Mouse (Mus musculus) ES-Bruce4 (cell line): ENCODE data around the gene Numb. TPM values are rescaled to one million over a fixed set of nuclear protein-coding genes. Genes with fewer than 3 reads are reported as not detected.
A peak's percentile ranks its signal among the peaks of the same experiment; 100 is the strongest.

Experiments used
- H3K27ac ChIP-seq: 2 replicates; pipeline ENCODE4 v1.5.1; 2012; ENCODE audit warnings: low read length, inconsistent platforms; ENCODE audit not compliant: insufficient read depth
- H3K27me3 ChIP-seq: 2 replicates; pipeline ENCODE4 v1.6.1; 2012; ENCODE audit warnings: mild to moderate bottlenecking, low read length, inconsistent platforms; ENCODE audit not compliant: control insufficient read depth, poor library complexity, insufficient read depth, severe bottlenecking
- H3K36me3 ChIP-seq: 2 replicates; pipeline ENCODE4 v1.6.1; 2012; ENCODE audit warnings: inconsistent platforms, mild to moderate bottlenecking, low read length, moderate library complexity; ENCODE audit not compliant: control insufficient read depth, poor library complexity, insufficient read depth, severe bottlenecking
- H3K4me1 ChIP-seq: one replicate; pipeline ENCODE4 v1.8.1; 2011; ENCODE audit warnings: low read length; ENCODE audit not compliant: control insufficient read depth, insufficient read depth
- H3K4me3 ChIP-seq: 2 replicates; pipeline ENCODE4 v1.5.1; 2011; ENCODE audit warnings: low read depth, mild to moderate bottlenecking, low read length
- H3K9ac ChIP-seq: 2 replicates; pipeline ENCODE4 v1.6.1; 2012; ENCODE audit warnings: low read depth, mild to moderate bottlenecking, inconsistent platforms; ENCODE audit not compliant: poor library complexity, severe bottlenecking
- H3K9me3 ChIP-seq: replicated peaks from 2 replicates; pipeline ENCODE4 v1.6.1; 2012; ENCODE audit warnings: mild to moderate bottlenecking, low read length, inconsistent platforms; ENCODE audit not compliant: control insufficient read depth, poor library complexity, insufficient read depth, severe bottlenecking
- CTCF ChIP-seq: IDR thresholded peaks from one replicate; pipeline ENCODE4 v1.8.1; 2011; ENCODE audit warnings: low read depth, low read length
- EP300 ChIP-seq: IDR thresholded peaks from 2 replicates; pipeline ENCODE4 v1.6.1; 2011; ENCODE audit warnings: low read depth, low read length; ENCODE audit not compliant: insufficient read depth
- POLR2A ChIP-seq: IDR thresholded peaks from one replicate; pipeline ENCODE4 v1.8.1; 2011; ENCODE audit warnings: low read length; ENCODE audit not compliant: insufficient read depth
- polyA plus RNA-seq: library from polyadenylated mRNA; stranded (reverse); fragments of >200 nt; gene quantifications from 2 replicates; pipeline ENCODE4 v1.2.4, GENCODE M21; 2011; ENCODE audit warnings: low read depth; ENCODE audit not compliant: missing spikeins, insufficient read depth, insufficient read length

Gene Numb
- polyA plus RNA-seq, 1 experiment: 43.5 TPM

- Histone ChIP-seq H3K27ac (no peak within 1 kb of the TSS), H3K36me3 (peaks cover 9% of the 10 kb centered on the region), H3K4me3 (peak within 1 kb of the TSS; percentile 66), H3K9ac (peak within 1 kb of the TSS; percentile 75), H3K4me1 (peaks cover 4% of the 10 kb centered on the region), H3K27me3 (no peaks in the 10 kb centered on the region), H3K9me3 (no peaks in the 10 kb centered on the region)
- TF ChIP-seq EP300 (0 out of 2 replicates have a peak, but pooled peaks have one; percentile 28), CTCF (no peak), POLR2A (peak; percentile 44)
Measured at GRCm38 (mm10) chr12:83950493-83950839, 28.7 kb upstream of the Numb start, which contains the start of gene Riox1. Riox1 (plus strand) TSS chr12:83950608.

GRCm38 (mm10) chr12:83949776-83950492 lies 28.2 kb upstream of the Numb start:
- H3K27ac ChIP-seq: no peak overlapping the region
- no peaks in the 10 kb centered on the region for H3K27me3 ChIP-seq
- TF ChIP-seq POLR2A (no peak), CTCF (no peak), EP300 (no peak)

GRCm38 (mm10) chr12:83949043-83949442 lies 27.3 kb upstream of the Numb start:
- Histone ChIP-seq H3K27me3 (no peaks in the 10 kb centered on the region), H3K9me3 (no peaks in the 10 kb centered on the region), H3K27ac (no peak overlapping the region), H3K36me3 (peaks cover 9% of the 10 kb centered on the region), H3K4me1 (peaks cover 4% of the 10 kb centered on the region), H3K9ac (no peak overlapping the region), H3K4me3 (no peak overlapping the region)
- no peak for TF ChIP-seq EP300
- TF ChIP-seq POLR2A: no peak
- TF ChIP-seq CTCF: no peak

More at GRCm38 (mm10) chr12:83949776-83950492, 28.2 kb upstream of the Numb start:
- Histone ChIP-seq H3K9me3 (no peaks in the 10 kb centered on the region), H3K9ac (peak overlapping the region; percentile 75), H3K4me3 (peak overlapping the region; percentile 49), H3K4me1 (peaks cover 4% of the 10 kb centered on the region), H3K36me3 (peaks cover 9% of the 10 kb centered on the region)

GRCm38 (mm10) chr12:83947260-83947811 lies 25.6 kb upstream of the Numb start:
- Histone ChIP-seq H3K4me1 (peaks cover 4% of the 10 kb centered on the region), H3K9ac (no peak overlapping the region), H3K36me3 (peaks cover 3% of the 10 kb centered on the region; the same call in 1 of the 2 replicates), H3K4me3 (no peak overlapping the region), H3K27me3 (no peaks in the 10 kb centered on the region), H3K27ac (no peak overlapping the region), H3K9me3 (no peaks in the 10 kb centered on the region)
- TF ChIP-seq EP300 (no peak), CTCF (no peak), POLR2A (no peak)

- no peak overlapping the region for H3K4me3 ChIP-seq
Measured at GRCm38 (mm10) chr12:83941938-83942337, 20.2 kb upstream of the Numb start.

GRCm38 (mm10) chr12:83940031-83940430 lies 18.3 kb upstream of the Numb start:
- no peak for TF ChIP-seq POLR2A
- TF ChIP-seq EP300: no peak
- no peak for TF ChIP-seq CTCF
- Histone ChIP-seq H3K4me3 (no peak overlapping the region), H3K27ac (no peak overlapping the region), H3K4me1 (no peaks in the 10 kb centered on the region), H3K36me3 (no peaks in the 10 kb centered on the region), H3K9ac (no peak overlapping the region), H3K9me3 (no peaks in the 10 kb centered on the region), H3K27me3 (no peaks in the 10 kb centered on the region)

More at GRCm38 (mm10) chr12:83941938-83942337, 20.2 kb upstream of the Numb start:
- H3K36me3 ChIP-seq: no peaks in the 10 kb centered on the region
- no peaks in the 10 kb centered on the region for H3K9me3 ChIP-seq
- TF ChIP-seq POLR2A (no peak), CTCF (no peak), EP300 (no peak)
- no peaks in the 10 kb centered on the region for H3K27me3 ChIP-seq
- H3K27ac ChIP-seq: no peak overlapping the region
- no peak overlapping the region for H3K9ac ChIP-seq
- H3K4me1 ChIP-seq: no peaks in the 10 kb centered on the region
